Mouse (Mus musculus) right cerebral cortex, postnatal 36 days (tissue): ENCODE results near the gene Itga2b.

Experiments used
- DNase-seq, 2 experiments: peaks; one replicate each; pipeline ENCODE4 v3.0.0; 2022; ENCODE audit warnings: low spot score in 2 of 2, mixed read lengths in 1 of 2

Gene Itga2b

DNA sequence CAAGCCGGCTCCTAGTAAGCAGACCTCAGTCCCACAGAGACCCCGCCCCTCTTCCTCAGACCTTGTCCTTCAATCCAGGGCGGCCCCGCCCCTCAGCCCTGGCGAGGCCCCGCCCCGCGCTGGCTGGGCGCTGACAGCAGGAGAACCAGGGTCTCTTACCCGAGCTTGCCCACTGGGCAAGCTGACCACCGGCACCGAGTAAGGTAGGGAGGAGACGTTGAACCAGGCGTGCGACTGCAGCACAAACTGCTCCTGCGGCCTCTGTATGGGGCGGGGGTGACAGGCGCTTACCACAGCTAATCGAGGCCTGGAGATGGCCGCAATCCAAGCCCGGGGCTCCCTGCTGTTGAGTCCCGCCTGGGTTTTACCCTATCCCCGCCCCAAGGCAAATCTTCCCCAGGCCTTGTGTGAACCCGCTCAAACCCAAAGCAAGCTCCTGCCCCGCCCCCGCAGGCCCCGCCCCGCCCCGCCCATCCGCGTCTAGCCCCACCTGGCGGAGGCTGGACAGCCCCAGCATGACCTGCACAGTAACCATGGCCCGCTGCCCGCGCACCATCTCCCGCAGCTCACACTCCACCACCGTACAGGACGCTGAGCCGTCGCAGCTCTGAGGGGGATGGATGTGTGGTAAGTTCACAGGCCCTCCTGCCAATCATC, 14.1 kb downstream of the Itga2b start:
- no peak for DNase-seq

DNA sequence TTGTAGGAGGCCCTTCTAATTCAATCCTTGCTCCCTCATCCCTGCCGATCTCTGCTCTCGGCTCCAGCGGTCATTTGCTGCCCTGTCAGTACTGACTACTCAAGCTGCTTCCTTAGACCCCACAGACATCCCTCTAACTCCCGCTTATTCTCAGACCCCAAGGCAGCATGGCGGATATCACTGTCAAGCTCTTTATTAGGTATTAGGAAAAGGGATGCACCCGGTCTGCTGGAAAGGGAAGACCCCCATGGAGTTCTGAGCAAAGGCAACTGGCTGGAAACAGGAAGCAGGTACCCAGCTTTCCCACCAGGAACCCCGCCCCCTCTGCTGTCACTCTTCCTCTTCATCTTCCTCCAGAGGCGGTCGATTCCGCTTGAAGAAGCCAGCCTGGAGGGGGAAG, 16.8 kb downstream of the Itga2b start:
- no peak for DNase-seq

DNA sequence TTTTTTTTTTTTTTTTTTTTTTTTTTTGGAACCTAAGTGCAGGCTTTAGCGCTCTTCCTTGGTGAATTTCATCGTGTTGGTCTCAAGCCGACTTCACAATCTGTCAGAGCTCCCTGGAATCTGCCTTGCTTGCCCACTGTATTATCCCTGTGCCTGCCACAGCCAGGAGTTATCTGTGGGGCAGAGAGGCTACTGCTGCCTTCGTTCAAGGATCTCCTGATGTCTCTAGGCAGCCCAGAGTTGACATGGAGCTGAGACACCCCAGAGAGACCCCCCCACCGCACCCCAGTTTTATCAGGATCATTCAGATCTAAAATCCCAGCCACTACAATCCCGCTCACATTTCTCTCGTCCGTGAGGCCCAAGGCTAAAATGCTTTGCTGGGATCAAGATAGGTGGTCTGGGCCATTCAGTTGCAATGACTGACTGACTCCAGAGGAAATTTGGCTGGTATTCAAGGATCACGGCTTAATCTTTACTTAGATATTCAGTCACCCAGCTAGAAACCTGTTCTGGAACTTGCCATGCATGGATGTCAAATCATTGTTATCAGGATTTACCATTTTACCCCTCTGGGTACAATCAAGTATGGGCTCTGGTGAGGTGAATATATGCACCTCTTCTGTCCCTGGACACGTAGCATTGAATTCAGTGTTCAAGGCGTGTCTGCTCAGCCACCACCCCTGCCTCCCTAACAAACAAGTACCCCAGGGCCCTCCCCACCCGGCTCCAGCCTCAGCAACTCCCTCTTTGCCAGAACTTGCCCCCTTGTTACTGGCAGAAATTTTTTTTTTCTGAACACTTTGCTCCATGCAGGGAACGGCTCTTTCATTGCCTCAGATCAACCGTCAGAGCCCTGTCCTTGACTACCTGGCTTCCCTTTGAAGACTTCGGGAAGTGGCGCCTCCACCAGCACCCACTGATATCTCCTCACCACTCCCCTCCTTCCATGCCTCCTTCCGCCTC, 20.6 kb downstream of the Itga2b start:
- DNase-seq, result no peak

DNA sequence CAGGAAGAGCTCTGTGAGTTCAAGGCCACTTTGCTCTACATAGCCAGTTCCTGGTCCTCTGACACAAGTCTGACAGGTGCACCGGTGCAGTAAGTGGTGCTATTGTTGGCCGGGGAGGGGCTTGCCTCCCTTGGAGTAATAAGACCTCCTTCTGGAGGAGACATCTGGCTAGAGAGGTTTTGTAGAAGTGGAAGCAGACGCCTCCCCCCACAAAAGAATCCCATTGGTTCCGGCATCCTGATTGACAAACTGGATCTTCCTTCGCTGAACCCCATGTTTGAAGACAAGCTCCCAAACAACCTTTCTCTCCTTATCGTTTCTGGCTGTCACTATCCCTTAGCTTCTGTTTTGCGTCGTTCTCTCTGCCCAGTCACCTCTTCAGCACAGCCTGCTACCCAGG, 21.6 kb downstream of the Itga2b start:
- DNase-seq, result no peak

DNA sequence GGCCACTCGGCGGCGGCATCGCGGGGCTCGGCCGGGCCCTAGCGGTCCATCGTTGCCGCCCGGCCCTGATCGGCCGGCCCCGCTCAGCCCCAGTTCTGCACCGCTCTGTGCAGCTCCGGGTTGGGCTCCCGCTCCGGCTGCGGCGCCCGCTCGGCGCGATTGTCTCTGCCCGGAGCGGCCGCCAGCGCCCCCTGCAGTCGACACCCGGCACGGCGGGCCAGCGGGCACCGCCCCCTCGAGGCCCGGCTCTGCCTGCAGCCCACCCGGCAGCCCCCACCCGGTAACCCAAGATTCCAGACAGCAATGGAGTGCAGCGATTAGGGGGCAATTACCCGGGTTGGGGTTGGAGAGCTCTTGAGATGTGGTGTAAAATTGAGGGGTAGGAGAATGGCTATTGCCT, 22.4 kb downstream of the Itga2b start, which contains the start of gene Fam171a2:
TSS of gene Fam171a2 (minus strand) at position 186 of the 400 bp plus-strand sequence.
- no peak for DNase-seq

DNA sequence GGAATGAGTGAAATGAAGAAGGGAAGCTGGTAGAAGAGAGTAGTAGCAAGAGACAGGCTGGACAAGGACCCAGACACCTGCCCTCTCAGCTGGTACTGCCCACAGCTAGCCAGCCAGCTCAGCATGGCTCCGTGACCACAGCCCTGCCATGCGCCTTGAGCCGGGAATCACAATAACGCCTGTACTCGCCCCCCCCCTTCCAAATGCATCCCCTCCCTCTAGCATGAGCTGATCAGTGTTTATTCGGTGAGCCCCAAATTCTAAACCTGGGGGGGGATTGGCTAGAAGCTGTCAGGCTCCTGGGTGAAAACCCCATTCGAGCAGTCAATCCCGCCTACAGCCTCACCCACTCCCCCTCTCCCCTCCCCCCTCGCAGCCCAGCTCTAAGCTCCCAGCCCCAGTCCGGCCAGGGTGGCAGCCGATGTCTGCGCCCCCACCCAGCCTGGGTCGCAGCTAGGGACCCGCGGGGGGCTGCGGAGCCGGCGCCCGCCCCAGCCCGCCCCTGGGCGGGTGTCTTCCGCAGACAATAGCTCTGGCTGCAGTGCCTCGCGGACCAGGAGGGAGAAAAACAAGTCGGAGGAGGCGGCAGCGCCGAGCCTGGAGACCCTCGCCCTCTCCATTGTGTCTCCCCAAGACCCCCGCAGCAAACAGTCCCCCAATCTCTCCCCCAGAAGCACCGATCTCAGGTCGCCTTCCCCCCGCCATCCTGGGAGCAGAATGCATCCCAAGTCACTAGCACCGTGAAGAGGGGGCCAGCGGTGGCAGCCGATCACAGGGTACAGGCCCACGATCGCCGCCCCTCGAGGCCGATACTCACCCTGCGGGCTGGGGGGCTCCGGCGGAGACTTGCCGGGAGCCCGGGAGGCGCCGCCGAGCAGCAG, 23.1 kb downstream of the Itga2b start:
- no peak for DNase-seq

DNA sequence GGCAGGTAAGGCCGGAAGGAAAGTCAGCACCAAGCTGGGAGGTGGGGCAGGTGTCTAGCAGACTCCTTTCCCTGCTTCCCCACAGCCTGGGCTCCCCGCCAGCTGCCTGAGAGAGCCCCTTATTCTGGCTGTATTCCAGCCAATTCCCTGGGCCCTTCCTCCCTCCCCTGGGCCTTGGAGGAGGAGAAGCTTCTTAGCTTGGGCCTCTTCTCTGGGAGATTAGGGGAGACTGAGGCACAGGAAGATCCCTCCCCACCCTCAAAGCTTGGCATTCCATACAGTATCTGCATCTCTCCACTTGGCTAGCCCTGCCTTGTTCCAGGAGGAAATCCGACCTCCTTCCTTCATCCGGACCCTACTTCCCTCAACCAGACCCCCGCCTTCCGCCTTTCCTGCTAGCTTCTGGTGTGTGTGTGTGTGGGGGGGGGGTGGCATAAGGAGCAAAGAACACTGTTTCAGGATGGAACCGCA, 24.0 kb downstream of the Itga2b start:
- DNase-seq, result no peak

DNA sequence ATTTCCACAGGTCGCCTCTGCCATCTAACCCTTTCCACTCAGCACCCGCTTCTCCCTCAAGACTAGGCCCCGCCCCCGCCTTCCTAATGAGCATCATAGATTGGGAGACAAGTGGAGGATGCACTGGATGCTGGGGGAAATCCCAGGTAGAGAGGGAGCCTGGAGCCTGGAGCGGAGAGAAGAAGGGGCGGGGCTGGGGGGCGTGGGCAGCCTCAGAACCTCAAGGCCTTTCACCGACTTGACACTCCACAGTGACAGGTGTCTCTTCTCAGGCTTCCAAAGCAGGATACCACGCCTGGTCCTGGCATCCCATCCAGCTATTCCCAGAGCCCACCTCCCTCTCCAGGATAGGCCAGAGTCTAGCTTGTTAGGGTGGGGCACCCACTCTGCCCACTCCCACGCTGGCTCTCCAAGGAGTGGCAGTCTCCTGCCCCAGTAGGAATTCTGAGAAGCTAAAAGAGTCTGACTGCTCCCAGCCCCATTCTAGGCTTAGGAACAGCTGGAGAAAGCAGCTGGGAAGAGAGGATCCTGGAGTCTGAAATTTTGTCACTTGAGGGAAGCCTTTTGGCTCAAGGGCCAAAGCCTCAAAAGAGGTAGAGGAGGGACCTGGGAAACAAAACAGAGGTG, 24.5 kb downstream of the Itga2b start:
- no peak for DNase-seq

DNA sequence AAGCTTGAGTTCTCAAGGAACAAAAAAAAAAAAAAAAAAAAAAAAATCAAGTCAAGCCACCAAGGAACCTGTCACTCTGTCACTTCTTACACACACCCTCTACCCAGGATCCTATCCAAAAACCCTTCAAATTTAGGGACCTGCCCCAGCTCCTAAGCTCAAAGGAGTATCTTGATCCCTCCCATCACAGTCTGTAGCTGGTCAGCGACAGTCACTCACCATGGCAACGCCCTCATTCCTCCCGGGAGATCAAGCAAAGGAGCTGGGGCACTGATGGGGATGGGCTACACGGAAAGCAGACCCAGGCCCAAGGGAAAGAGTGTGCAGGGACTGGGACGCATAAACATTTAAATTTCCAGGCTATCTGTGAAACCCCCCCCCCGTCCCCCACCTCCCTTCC, 25.1 kb downstream of the Itga2b start:
- no peak for DNase-seq

DNA sequence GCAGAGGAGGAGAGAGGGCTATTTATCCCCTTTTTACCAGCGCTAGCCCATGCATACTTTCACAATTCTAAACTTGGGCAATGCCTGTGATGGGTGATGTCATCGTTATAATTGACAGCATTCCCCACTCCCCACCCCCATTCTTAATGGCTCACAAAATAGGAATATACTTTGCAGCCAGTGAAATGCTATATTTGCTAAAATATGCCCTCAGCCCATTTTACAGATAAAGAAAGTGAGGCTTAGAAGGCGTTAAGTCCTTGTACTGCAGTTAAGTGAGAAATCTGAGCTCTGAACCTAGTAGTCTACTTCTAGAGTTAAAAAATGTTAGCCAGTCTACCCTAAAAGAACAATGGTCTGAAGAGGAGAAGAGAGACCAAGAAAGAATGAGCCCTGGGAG, 25.6 kb downstream of the Itga2b start:
- no peak for DNase-seq

DNA sequence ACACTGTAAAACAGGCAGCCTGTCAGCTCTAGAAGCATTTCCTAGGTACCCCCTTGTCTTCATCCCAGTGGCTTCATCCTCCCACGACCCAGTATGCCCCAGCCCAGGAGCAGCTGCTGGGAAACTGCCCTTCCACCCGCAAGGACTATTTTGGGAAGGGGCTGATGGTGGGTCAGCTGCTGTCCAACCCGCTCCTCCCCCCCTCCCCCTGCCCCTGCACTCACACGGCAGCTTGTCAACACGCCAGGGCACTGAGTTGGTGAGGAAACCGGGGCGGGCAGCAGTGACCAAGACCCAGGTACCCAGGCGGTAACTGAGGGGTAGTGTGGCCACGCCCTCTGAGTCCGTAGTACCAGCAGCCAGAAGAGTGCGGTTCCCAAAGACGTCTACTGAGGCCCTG, 26.2 kb downstream of the Itga2b start:
- DNase-seq, result no peak

DNA sequence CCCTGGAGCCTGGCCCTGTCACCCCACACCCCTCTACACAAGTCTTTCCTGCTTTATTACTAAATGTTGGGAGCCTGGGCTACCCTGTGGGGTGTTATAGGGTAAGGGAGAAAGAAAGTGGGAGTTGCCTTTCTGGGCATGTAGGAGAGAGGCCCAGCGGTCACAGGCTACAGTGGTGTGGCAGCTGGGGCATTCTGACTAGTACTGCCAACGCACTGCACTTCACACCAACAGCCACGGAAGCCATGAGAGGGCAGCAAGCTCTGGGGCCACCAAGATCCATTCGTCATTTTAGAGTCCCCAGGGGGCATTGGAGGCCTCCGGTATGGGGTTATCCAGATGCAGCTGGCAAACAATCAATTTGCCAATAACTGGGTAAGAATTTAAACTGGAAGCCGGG, 27.8 kb downstream of the Itga2b start:
- no peak for DNase-seq

DNA sequence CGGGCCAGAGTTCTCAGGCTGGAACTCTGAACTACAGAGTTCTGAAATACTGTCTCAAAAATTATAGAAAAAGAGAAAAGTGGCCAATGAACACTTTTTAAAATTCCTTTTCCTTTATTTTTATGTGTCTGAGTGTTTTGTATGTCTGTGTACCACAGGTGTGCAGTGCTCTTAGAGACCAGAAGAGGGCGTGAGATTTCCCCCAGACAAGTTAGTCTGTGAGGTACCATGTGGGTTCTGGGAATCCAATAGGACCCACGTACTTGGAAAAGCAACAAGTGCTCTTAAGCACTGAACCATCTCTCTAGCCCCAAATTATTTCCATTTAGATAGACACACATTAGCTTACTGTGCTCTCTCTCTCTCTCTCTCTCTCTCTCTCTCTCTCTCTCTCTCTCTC, 28.5 kb downstream of the Itga2b start:
- DNase-seq, result no peak

DNA sequence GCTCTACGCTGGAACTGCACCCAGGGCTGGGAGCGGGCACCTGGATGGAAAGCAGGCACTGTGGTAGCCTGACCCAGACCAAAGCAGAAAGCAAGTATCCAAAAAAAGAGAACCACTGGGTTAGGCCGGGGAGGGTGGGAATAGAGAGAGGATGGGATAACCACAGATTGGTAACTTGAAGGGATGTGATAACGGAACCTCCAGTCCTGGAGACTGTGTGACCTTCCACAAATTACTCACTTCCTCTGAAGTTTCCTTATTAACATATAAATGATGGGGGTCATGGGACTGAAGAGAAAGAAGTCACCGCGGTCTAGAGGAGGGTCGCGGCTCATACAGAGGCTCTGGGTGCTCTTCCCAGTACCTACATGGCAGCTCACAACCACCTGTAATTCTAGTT, 29.7 kb downstream of the Itga2b start:
- no peak for DNase-seq

DNA sequence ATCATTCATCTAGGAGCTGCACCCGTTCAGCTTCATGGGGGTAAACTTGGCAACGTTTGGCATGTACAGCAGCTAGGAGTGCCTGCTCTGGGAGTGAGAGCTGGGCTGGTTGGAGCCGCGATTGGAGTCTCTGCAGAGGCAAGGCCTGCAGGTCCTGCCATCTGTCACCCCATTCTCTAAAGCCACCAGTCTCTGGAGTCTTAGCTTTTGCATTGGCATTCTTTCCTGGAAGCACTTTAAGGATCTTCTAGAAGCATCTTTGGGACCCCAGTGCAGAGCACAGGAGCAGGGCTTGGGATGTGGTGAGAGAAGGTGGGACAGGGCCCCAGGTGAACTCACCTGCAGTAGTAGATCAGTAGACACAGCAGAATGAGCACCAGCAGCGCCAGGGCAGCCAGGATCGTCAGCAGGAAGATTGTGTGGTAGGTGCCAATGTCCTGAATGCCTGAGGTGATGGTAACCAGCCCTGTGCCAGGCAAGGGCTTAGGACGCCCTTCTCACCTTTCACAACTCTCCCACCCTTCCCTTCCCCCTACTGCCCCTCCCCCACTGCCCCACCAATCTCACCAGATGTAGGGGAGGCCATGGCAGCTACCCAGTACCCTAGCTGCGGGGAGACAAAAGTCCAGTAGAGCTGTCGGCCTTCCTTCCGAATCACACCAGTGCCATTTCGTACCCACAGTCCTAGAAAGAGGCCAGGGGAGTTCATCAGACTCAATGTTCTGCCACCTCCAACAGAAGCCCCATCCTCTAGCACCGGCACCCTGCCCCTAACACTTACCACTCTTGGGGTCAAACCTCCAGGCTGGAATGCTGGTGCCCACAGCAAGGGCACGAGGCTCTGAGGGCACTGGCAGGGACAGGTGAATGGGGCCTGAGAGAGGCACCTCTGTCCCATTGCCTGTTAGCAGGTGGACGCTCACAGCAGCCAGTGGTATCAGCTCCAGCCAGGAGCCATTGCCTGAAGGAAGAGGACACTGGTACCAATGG, 30.5 kb downstream of the Itga2b start:
- DNase-seq, result no peak

DNA sequence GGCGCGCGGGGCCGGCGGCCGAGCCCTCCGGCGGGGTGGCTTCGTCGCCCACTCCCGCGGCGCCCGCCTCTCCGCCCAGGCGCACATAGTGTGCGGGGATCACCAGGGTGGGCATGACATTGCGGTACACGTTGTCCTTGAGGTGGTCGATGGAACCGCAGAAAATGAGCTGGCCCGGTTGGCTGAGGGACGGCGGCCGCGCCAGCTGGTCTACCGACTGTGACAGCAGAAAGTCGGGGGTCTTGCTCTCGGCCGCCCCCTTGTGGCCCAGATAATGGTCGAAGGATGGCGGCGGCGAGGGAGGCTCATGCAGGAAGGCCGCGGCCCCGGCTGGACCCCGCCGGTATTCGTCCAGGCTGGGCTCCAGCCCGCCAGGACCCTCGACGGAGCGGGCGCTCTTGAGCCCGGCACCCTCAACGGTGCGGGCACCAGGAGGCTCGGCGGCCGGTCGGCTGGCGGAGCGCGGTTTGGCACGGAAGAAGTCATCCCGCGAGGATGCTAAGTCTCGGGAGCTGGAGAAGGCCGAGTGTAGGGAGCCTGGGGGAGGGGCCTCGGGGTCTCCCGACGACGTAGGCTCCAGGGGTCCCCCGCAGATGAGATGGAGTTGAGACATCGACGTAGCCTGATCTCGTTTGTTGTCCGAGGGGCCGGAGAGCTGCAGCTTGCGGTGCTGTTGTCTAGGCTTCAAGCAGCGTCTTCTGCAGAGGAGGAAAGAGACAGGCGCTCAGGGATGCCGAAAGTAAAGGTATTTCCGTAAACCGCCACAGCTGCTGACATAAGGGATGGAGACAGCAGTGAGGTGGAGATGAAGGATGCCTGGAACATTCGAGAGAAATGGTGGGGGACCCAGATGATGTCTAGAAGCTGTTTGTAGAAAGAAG, 31.5 kb downstream of the Itga2b start:
- DNase-seq, result peak in 1 of 2 experiments; percentile 51

DNA sequence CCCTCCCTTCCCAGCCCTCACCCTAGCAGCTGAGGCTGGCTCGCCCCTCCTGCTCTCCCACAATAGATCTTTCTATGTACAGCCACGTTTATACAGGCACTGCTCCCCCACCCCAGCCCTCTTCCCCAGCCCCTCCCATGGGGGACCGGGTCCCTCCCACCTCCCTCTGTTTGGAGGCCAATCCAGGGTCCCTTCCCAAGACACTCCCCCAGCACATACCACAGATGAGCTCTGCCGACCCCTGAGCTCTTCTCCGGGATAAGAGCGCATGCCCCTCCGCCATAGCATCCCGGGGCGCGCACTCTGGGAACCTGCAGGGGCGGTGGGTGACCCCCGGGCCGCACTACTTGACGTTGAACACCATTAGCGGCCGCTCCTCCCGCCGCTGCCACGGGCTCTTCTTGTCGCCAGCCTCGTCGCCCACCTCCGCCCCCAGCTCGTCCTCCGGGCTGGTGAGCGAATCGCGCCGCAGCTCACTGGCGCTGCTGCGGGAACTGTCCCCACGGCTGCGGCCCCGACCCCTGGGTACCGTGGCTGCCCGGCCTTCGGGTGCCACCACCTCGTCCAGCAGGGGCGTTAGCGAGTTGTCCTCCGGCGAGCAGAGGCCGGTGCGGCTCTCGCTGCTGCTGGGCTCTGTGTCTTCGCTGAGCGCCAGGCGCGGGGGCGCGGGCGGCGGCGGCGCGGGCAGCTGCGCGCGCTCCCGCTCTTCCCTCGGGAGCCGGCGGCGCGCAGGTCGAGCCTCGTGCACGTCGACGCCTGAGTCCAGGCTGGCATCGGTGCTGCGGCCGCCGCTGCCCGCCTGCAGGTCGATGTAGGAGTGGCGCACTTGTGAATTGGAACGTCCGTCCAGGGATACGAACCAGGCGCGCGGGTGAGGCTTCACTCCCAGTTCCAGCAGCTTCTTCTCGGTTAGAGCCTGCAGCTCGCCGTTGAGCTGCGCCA, 32.5 kb downstream of the Itga2b start:
- DNase-seq, result peak in 1 of 2 experiments; percentile 59

DNA sequence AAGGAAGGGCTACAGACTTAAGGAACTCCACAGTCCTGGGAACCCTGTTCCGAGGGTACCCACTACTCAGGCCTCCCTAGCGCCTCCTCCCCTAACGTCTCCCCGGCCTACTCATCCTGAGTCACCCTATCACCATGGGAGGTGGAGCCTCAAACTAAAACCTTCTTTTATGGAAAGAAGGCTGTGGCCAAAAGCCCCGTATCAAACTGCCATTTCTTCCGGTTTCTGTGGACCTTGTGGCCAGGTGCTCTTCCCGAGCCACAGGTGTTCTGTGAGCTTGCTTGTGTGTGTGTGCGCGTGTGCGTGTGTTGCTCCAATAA, 33.5 kb downstream of the Itga2b start:
- DNase-seq, result no peak
